Mouse (Mus musculus) liver, embryonic 15.5 days (tissue): ENCODE results near the gene Pir. TPM values are rescaled to one million over a fixed set of nuclear protein-coding genes. Genes with fewer than 3 reads are reported as not detected.

Experiments
- polyA plus RNA-seq: library from polyadenylated mRNA; unstranded; fragments of >200 nt; fragmentation: Nextera tagmentation; extraction: Ambion mirVana; gene quantifications from 2 replicates; pipeline ENCODE4 v1.2.1, GENCODE M21; 2015

Gene Pir
- polyA plus RNA-seq, 1 experiment from 2014 or later: 20.9 TPM

Other genes with a start within 250 kb of the Pir start
- 0.06 and 0.13 TPM in 2 replicates for gene Car5b, start 241.4 kb upstream of the Pir start, polyA plus RNA-seq
- gene Siah1b, start 192.9 kb upstream of the Pir start, polyA plus RNA-seq: 14.3 and 15.8 TPM in 2 replicates
- gene Cltrn, start 180.5 kb upstream of the Pir start, polyA plus RNA-seq: 0.67 and 1.2 TPM in 2 replicates
- gene Ace2, start 130.0 kb upstream of the Pir start, polyA plus RNA-seq: 0.05 and 0.08 TPM in 2 replicates
- gene Bmx, start 11.2 kb upstream of the Pir start, polyA plus RNA-seq: 0.50 and 0.71 TPM in 2 replicates
- gene Vegfd, start 104.0 kb downstream of the Pir start, polyA plus RNA-seq: 0.76 and 1.1 TPM in 2 replicates
- 11.8 and 12.2 TPM in 2 replicates for gene Piga, start 150.4 kb downstream of the Pir start, polyA plus RNA-seq
- 0.08 and 0.12 TPM in 2 replicates for gene Asb11, start 167.6 kb downstream of the Pir start, polyA plus RNA-seq
- not detected in 2 replicates for gene Asb9, start 237.0 kb downstream of the Pir start, polyA plus RNA-seq